In the genomic region with DNA sequence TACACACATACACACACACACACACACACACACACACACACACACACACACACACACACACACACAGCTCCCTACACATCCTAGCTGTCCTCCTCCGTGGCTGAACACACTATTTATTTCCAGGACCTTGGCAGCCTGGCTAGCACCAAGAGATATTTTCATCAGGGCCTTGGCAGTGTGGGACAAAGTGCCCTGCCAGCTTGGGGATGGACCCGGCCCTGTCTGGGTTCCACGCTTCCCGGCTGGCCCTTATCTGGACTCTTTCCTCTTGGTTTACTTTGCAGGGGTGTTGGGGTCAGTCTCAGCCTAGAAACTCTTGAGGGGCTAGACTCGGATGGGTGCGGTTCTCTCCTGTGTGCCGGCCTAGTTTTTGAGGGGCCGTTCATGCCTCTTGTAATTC, we compare ENCODE assay signal across 16 mouse cellular contexts. TPM values are rescaled to one million over a fixed set of nuclear protein-coding genes. Genes with fewer than 3 reads are reported as not detected.
DNase-seq lines count a peak whose midpoint lies in the region; ATAC-seq and TF ChIP-seq lines count a peak whose summit lies in the region.
"Had no signal": no experiment of that assay in that cellular context is flagged by ENCODE, and none has a peak within 500 bp of the region (broad histone marks: within the 10 kb centered on the region; RNA-seq: fewer than 3 reads in every experiment).

No protein-coding gene starts in this region.

- peak; percentile 79 for DNase-seq in gastrocnemius, adult 18-20 months (ENCODE audit: low spot score)
- no peak for DNase-seq in gastrocnemius, postnatal 4 days (ENCODE audit: low spot score in 2 of 2)
- DNase-seq in ovary, postnatal 36 days (ENCODE audit: low spot score) = peak; percentile 79
- no peak for DNase-seq in ovary, postnatal 10 days (ENCODE audit: low spot score)
- no peak for DNase-seq in stomach, postnatal 0 days (ENCODE audit: low spot score)
- no peak for DNase-seq in layer of hippocampus, postnatal 14 days (ENCODE audit: low spot score in 2 of 2)
- DNase-seq in midbrain, embryonic 10.5 days (ENCODE audit: low spot score) = no peak
- DNase-seq: midbrain, embryonic 14.5 days; spleen, adult 18-20 months; thymus, postnatal 14 days had no signal

- no peak for TF ChIP-seq CTCF in stomach, postnatal 0 days (IDR thresholded peaks at IDR 0.05; ENCODE audit: low read depth)

- H3K4me3 ChIP-seq in intestine, embryonic 15.5 days (replicated peaks) = no peak overlapping the region
- no peak overlapping the region for H3K4me3 ChIP-seq in stomach, postnatal 0 days (ENCODE audit: low read depth, low read length)
- no peak overlapping the region for H3K4me3 ChIP-seq in midbrain, embryonic 10.5 days
- H3K4me3 ChIP-seq: forebrain, embryonic 15.5 days; heart, embryonic 15.5 days; liver, embryonic 12.5 days; neural tube, embryonic 13.5 days had no signal

- no peak overlapping the region for H3K4me2 ChIP-seq in intestine, embryonic 15.5 days (replicated peaks)
- H3K4me2 ChIP-seq in stomach, postnatal 0 days (replicated peaks; ENCODE audit: low read depth) = no peak overlapping the region
- H3K4me2 ChIP-seq: forebrain, embryonic 15.5 days; heart, embryonic 15.5 days; liver, embryonic 12.5 days; neural tube, embryonic 13.5 days had no signal

- peak overlapping the region; percentile 55 for H3K27ac ChIP-seq in intestine, embryonic 15.5 days
- peak overlapping the region; percentile 49; the same call in 1 of the 2 replicates for H3K27ac ChIP-seq in stomach, postnatal 0 days (replicated peaks)
- H3K27ac ChIP-seq in midbrain, embryonic 10.5 days (replicated peaks) = no peak overlapping the region
- H3K27ac ChIP-seq: forebrain, embryonic 15.5 days; heart, embryonic 15.5 days; liver, embryonic 12.5 days; neural tube, embryonic 13.5 days had no signal

- H3K27me3 ChIP-seq in intestine, embryonic 15.5 days (replicated peaks) = no peaks in the 10 kb centered on the region
- H3K27me3 ChIP-seq in stomach, postnatal 0 days (ENCODE audit: control insufficient read depth, insufficient read depth, low read length) = no peaks in the 10 kb centered on the region
- H3K27me3 ChIP-seq in midbrain, embryonic 10.5 days (ENCODE audit: low read depth, poor library complexity, severe bottlenecking) = no peaks in the 10 kb centered on the region
- H3K27me3 ChIP-seq: forebrain, embryonic 15.5 days; neural tube, embryonic 13.5 days had no signal

- no peak overlapping the region for H3K9ac ChIP-seq in intestine, embryonic 15.5 days
- no peak overlapping the region for H3K9ac ChIP-seq in stomach, postnatal 0 days (ENCODE audit: low read length)
- H3K9ac ChIP-seq: forebrain, embryonic 15.5 days; heart, embryonic 15.5 days; liver, embryonic 12.5 days; neural tube, embryonic 13.5 days had no signal

- H3K36me3 ChIP-seq in intestine, embryonic 15.5 days = no peaks in the 10 kb centered on the region
- no peaks in the 10 kb centered on the region for H3K36me3 ChIP-seq in stomach, postnatal 0 days (ENCODE audit: control insufficient read depth, insufficient read depth, low read length)
- H3K36me3 ChIP-seq in midbrain, embryonic 10.5 days = no peaks in the 10 kb centered on the region
- H3K36me3 ChIP-seq: forebrain, embryonic 15.5 days; G1E; heart, embryonic 15.5 days; liver, embryonic 12.5 days; neural tube, embryonic 13.5 days had no signal

- no peak for ATAC-seq in intestine, embryonic 15.5 days
- peak; percentile 15; the same call in 1 of the 2 replicates for ATAC-seq in stomach, postnatal 0 days (ENCODE audit: low FRiP score, low TSS enrichment)
- ATAC-seq: forebrain, embryonic 15.5 days; liver, embryonic 12.5 days had no signal

- 18% methylated on average over 8 of the region's 8 CpGs for WGBS in intestine, embryonic 15.5 days
- WGBS in stomach, postnatal 0 days = 14% methylated on average over 8 of the region's 8 CpGs
- WGBS in midbrain, embryonic 10.5 days = 77% methylated on average over 8 of the region's 8 CpGs

- H3K4me1 ChIP-seq in intestine, embryonic 15.5 days (replicated peaks) = peaks cover 30% of the 10 kb centered on the region
- H3K4me1 ChIP-seq in stomach, postnatal 0 days (replicated peaks; ENCODE audit: control insufficient read depth, insufficient read depth) = no peaks in the 10 kb centered on the region
- peaks cover 27% of the 10 kb centered on the region for H3K4me1 ChIP-seq in midbrain, embryonic 10.5 days
- H3K4me1 ChIP-seq: forebrain, embryonic 15.5 days; liver, embryonic 12.5 days had no signal

- H3K9me3 ChIP-seq in intestine, embryonic 15.5 days = no peaks in the 10 kb centered on the region
- H3K9me3 ChIP-seq in stomach, postnatal 0 days (ENCODE audit: control insufficient read depth, low read length) = no peaks in the 10 kb centered on the region
- no peaks in the 10 kb centered on the region for H3K9me3 ChIP-seq in midbrain, embryonic 10.5 days (replicated peaks)
- H3K9me3 ChIP-seq: forebrain, embryonic 15.5 days; heart, embryonic 15.5 days; liver, embryonic 12.5 days; neural tube, embryonic 13.5 days had no signal

- no peak for TF ChIP-seq EP300 in stomach, postnatal 0 days (optimal IDR thresholded peaks at IDR 0.05)

RNA-seq across cellular contexts. Expression of a gene that starts 8.2 kb away (rescaled TPM):
- total RNA-seq in gastrocnemius, adult 18-20 months (2021) = 10 to 100 TPM; 11.2 to 13.1 TPM
- total RNA-seq in gastrocnemius, postnatal 4 days (2021) = 1 to 10 TPM; 1.3 to 3.0 TPM
- 23.9 and 24.9 TPM in 2 replicates for polyA plus RNA-seq in intestine, embryonic 15.5 days (2015; fragmentation: Nextera tagmentation; extraction: Ambion mirVana)
- 29.2 and 29.6 TPM in 2 replicates for polyA plus RNA-seq in stomach, postnatal 0 days (2015; fragmentation: Nextera tagmentation; extraction: Ambion mirVana)
- 1 to 10 TPM; 1.6 to 2.1 TPM for total RNA-seq in layer of hippocampus, postnatal 14 days (2021)
- 2.9 and 4.0 TPM in 2 replicates for polyA plus RNA-seq in midbrain, embryonic 10.5 days (2016; fragmentation: Nextera tagmentation; extraction: Ambion mirVana)

Comparison
In these comparisons a context has a peak if more than half of its experiments do, and no peak if none do; other contexts are left out.
1. DNase-seq: peak in gastrocnemius, adult 18-20 months (single experiment) and ovary, postnatal 36 days (single experiment); none in gastrocnemius, postnatal 4 days (0 of 2), ovary, postnatal 10 days (single experiment), stomach, postnatal 0 days (single experiment), layer of hippocampus, postnatal 14 days (0 of 2) and midbrain, embryonic 10.5 days (single experiment).